Mouse (Mus musculus) kidney, adult 2 months (tissue): ENCODE measurements at regions not wholly inside any gene's neighbourhood (a gene's known extent, or its start where the extent isn't known, plus 50 kb on each side); places are given as distances from the start of the nearest gene placed in this dataset.

Source experiments
- DNase-seq: peaks from one replicate; pipeline ENCODE4 v3.0.0; 2021
- H3K27ac ChIP-seq: fragments of 200-500 bp; 2 replicates; pipeline ENCODE4 v1.5.1; 2012; ENCODE audit warnings: low read depth, low read length, control low read depth, inconsistent platforms; ENCODE audit not compliant: insufficient read depth
- H3K27me3 ChIP-seq: fragments of 200-500 bp; replicated peaks from 2 replicates; pipeline ENCODE4 v1.6.1; 2012; ENCODE audit warnings: mild to moderate bottlenecking, moderate library complexity, low read length, inconsistent platforms; ENCODE audit not compliant: control insufficient read depth, insufficient read depth
- H3K36me3 ChIP-seq: fragments of 200-500 bp; 2 replicates; pipeline ENCODE4 v1.6.1; 2012; ENCODE audit warnings: mild to moderate bottlenecking, moderate library complexity, low read length, inconsistent platforms; ENCODE audit not compliant: control insufficient read depth, insufficient read depth
- H3K4me1 ChIP-seq: fragments of 200-500 bp; 2 replicates; pipeline ENCODE4 v1.6.1; 2011; ENCODE audit warnings: low read length; ENCODE audit not compliant: control insufficient read depth, insufficient read depth
- H3K4me3 ChIP-seq: fragments of 200-500 bp; 2 replicates; pipeline ENCODE4 v1.5.1; 2011; ENCODE audit warnings: mild to moderate bottlenecking, low read depth, low read length, control low read depth; ENCODE audit not compliant: insufficient read depth
- CTCF ChIP-seq: fragments of 200-500 bp; conservative IDR thresholded peaks from 2 replicates; pipeline ENCODE4 v1.5.1; 2011; ENCODE audit warnings: low read depth, mild to moderate bottlenecking, control low read depth, low read length, moderate library complexity, mixed read lengths; ENCODE audit not compliant: insufficient read depth, insufficient read length
- POLR2A ChIP-seq: fragments of 200-500 bp; IDR thresholded peaks from one replicate; pipeline ENCODE4 v1.6.1; 2011; ENCODE audit warnings: low read depth, low read length, control low read depth
- WGBS: fragments of 180-500 bp; shearing (Covaris S2); methylation state at CpG from one replicate; pipeline ENCODE4 v1.1.7; 2018; 5-methylcytosine and 5-hydroxymethylcytosine counted together

DNA sequence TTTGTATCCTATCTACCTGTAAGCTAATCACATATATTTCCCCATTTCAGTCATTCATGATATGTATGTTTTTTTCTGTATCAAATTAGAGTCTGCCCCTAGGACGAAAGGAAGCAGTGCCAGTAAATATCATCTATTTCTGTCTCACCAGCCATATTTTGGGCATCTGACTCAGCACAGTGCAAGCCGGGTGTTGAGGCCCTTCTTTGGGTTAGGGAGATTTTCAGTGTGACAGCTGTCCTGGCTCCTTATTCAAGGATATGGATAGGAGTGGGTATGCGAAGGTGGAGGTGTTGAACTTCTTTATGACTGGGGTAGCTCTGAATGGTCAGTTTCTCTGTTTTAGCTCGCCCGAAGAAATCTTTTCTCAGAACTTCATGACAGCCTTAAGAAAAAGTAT, 345.3 kb upstream of the Npsr1 start:
- no peak for DNase-seq
- WGBS: 83% methylated on average over 5 of the region's 5 CpGs
- TF ChIP-seq POLR2A: no peak
- TF ChIP-seq CTCF: no peak
- H3K4me1 ChIP-seq: no peaks in the 10 kb centered on the region
- H3K4me3 ChIP-seq: no peak overlapping the region
- no peaks in the 10 kb centered on the region for H3K36me3 ChIP-seq
- H3K27ac ChIP-seq: no peak overlapping the region
- no peaks in the 10 kb centered on the region for H3K27me3 ChIP-seq

DNA sequence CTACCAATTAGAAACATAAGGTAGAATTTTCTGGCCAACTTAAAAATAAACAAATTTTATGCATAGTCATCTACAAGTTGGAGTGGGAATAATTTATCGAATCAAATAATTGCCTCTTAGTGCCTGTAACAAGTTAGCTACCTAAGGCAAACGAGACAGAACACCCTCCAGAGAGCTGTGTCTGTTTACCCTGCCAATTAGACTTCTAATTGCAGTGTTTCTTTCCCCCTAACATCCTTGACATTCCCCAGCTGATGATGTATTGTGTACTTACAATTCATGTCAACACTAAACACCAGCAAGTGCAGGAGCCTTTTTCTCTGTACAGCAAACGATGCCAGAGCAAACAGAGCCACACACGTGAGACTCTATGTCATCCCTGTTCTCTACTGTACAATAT, 311.1 kb upstream of the Npsr1 start:
- Histone ChIP-seq H3K4me3 (no peak overlapping the region), H3K27me3 (no peaks in the 10 kb centered on the region), H3K4me1 (no peaks in the 10 kb centered on the region), H3K36me3 (no peaks in the 10 kb centered on the region), H3K27ac (no peak overlapping the region)
- WGBS: 46% methylated on average over 4 of the region's 4 CpGs
- no peak for TF ChIP-seq CTCF
- no peak for TF ChIP-seq POLR2A
- no peak for DNase-seq
